In genomic region chr2:38519934-38520333, GRCm38 (mm10) we compare ENCODE assay signal across 24 mouse cellular contexts. TPM values are rescaled to one million over a fixed set of nuclear protein-coding genes. Genes with fewer than 3 reads are reported as not detected.
A peak's percentile ranks its signal among the peaks of the same experiment; 100 is the strongest.
DNase-seq lines count a peak whose midpoint lies in the region; ATAC-seq and TF ChIP-seq lines count a peak whose summit lies in the region.
"Had no signal": no experiment of that assay in that cellular context is flagged by ENCODE, and none has a peak within 500 bp of the region (broad histone marks: within the 10 kb centered on the region; RNA-seq: fewer than 3 reads in every experiment).

No protein-coding gene starts in this region.

- TF ChIP-seq POLR2A in bone marrow macrophage, adult 2 months (IDR thresholded peaks at IDR 0.05; ENCODE audit: borderline replicate concordance, low read depth, low read length): no peak

- 49% methylated on average over 11 of the region's 11 CpGs for WGBS in liver, postnatal 0 days (ENCODE audit: insufficient replicate concordance)
- 74% methylated on average over 11 of the region's 11 CpGs for WGBS in liver, embryonic 11.5 days
- WGBS in stomach, embryonic 15.5 days: 75% methylated on average over 11 of the region's 11 CpGs
- 69% methylated on average over 11 of the region's 11 CpGs for WGBS in intestine, postnatal 0 days

- H3K9me3 ChIP-seq in liver, postnatal 0 days (ENCODE audit: low read length): no peaks in the 10 kb centered on the region
- H3K9me3 ChIP-seq in liver, embryonic 11.5 days (ENCODE audit: control insufficient read depth, low read length): no peaks in the 10 kb centered on the region
- no peaks in the 10 kb centered on the region for H3K9me3 ChIP-seq in stomach, embryonic 15.5 days
- no peaks in the 10 kb centered on the region for H3K9me3 ChIP-seq in intestine, postnatal 0 days (ENCODE audit: control insufficient read depth)
- H3K9me3 ChIP-seq: G1E; heart, embryonic 12.5 days; liver, embryonic 12.5 days; lung, embryonic 15.5 days had no signal

- H3K9ac ChIP-seq in liver, postnatal 0 days (replicated peaks): no peak overlapping the region
- H3K9ac ChIP-seq in liver, embryonic 11.5 days (ENCODE audit: low read depth, low read length): no peak overlapping the region
- H3K9ac ChIP-seq in stomach, embryonic 15.5 days: no peak overlapping the region
- no peak overlapping the region for H3K9ac ChIP-seq in intestine, postnatal 0 days (ENCODE audit: low read depth, low read length)
- H3K9ac ChIP-seq: heart, embryonic 12.5 days; liver, embryonic 12.5 days; lung, embryonic 15.5 days had no signal

- no peaks in the 10 kb centered on the region for H3K36me3 ChIP-seq in liver, postnatal 0 days (replicated peaks; ENCODE audit: insufficient read depth, low read length)
- H3K36me3 ChIP-seq in liver, embryonic 11.5 days (ENCODE audit: control insufficient read depth, insufficient read depth, low read length): peaks cover 4% of the 10 kb centered on the region; the same call in 1 of the 2 replicates
- no peaks in the 10 kb centered on the region; the same call in 1 of the 2 replicates for H3K36me3 ChIP-seq in stomach, embryonic 15.5 days
- peaks cover under 1% of the 10 kb centered on the region; the same call in 1 of the 2 replicates for H3K36me3 ChIP-seq in intestine, postnatal 0 days (ENCODE audit: control insufficient read depth, insufficient read depth)

- H3K4me1 ChIP-seq in liver, postnatal 0 days (ENCODE audit: insufficient read depth): peaks cover 47% of the 10 kb centered on the region
- peaks cover 22% of the 10 kb centered on the region for H3K4me1 ChIP-seq in liver, embryonic 11.5 days (replicated peaks; ENCODE audit: control insufficient read depth, insufficient read depth, low read length)
- peaks cover 88% of the 10 kb centered on the region for H3K4me1 ChIP-seq in bone marrow macrophage, adult 2 months (ENCODE audit: control insufficient read depth, insufficient read depth, low read length)
- H3K4me1 ChIP-seq in stomach, embryonic 15.5 days: peaks cover 37% of the 10 kb centered on the region
- H3K4me1 ChIP-seq in intestine, postnatal 0 days (replicated peaks; ENCODE audit: control insufficient read depth, insufficient read depth, low read length): peaks cover 20% of the 10 kb centered on the region

- H3K27ac ChIP-seq in liver, postnatal 0 days (ENCODE audit: low read depth): peak overlapping the region; percentile 11; the same call in 1 of the 2 replicates
- H3K27ac ChIP-seq in liver, embryonic 11.5 days (ENCODE audit: low read depth, low read length): no peak overlapping the region
- peak overlapping the region; percentile 65 for H3K27ac ChIP-seq in bone marrow macrophage, adult 2 months (ENCODE audit: insufficient read depth, low read depth, low read length)
- H3K27ac ChIP-seq in stomach, embryonic 15.5 days: peak overlapping the region; percentile 27; the same call in 1 of the 2 replicates
- H3K27ac ChIP-seq in intestine, postnatal 0 days (ENCODE audit: low read depth, low read length): no peak overlapping the region
- H3K27ac ChIP-seq: hindbrain, postnatal 0 days; liver, embryonic 12.5 days; lung, embryonic 15.5 days had no signal

- H3K27me3 ChIP-seq in liver, postnatal 0 days (ENCODE audit: insufficient read depth, low read length): no peaks in the 10 kb centered on the region
- H3K27me3 ChIP-seq in liver, embryonic 11.5 days (replicated peaks; ENCODE audit: control insufficient read depth, insufficient read depth, low read length): no peaks in the 10 kb centered on the region
- no peaks in the 10 kb centered on the region for H3K27me3 ChIP-seq in stomach, embryonic 15.5 days (replicated peaks)
- no peaks in the 10 kb centered on the region for H3K27me3 ChIP-seq in intestine, postnatal 0 days (replicated peaks; ENCODE audit: control insufficient read depth, insufficient read depth, low read length)
- H3K27me3 ChIP-seq: heart, embryonic 12.5 days; lung, embryonic 15.5 days had no signal

- H3K4me2 ChIP-seq in liver, postnatal 0 days (ENCODE audit: low read depth, low read length): no peak overlapping the region
- H3K4me2 ChIP-seq in liver, embryonic 11.5 days: no peak overlapping the region
- H3K4me2 ChIP-seq in stomach, embryonic 15.5 days: no peak overlapping the region
- no peak overlapping the region for H3K4me2 ChIP-seq in intestine, postnatal 0 days (replicated peaks; ENCODE audit: low read depth)
- H3K4me2 ChIP-seq: heart, embryonic 12.5 days; liver, embryonic 12.5 days; lung, embryonic 15.5 days had no signal

- TF ChIP-seq CTCF in liver, postnatal 0 days (IDR thresholded peaks at IDR 0.05; ENCODE audit: low read depth): no peak
- no peak for TF ChIP-seq CTCF in bone marrow macrophage, adult 2 months (IDR thresholded peaks at IDR 0.05; ENCODE audit: low read depth, low read length)
- TF ChIP-seq CTCF in intestine, postnatal 0 days (IDR thresholded peaks at IDR 0.05; ENCODE audit: low read depth): no peak

- no peak for ATAC-seq in liver, postnatal 0 days
- no peak for ATAC-seq in liver, embryonic 11.5 days (replicated peaks; ENCODE audit: low FRiP score)
- ATAC-seq in granulocyte monocyte progenitor cell, adult 5-6 weeks (replicated peaks; ENCODE audit: poor library complexity, severe bottlenecking): peak; percentile 88
- no peak for ATAC-seq in stomach, embryonic 15.5 days (ENCODE audit: insufficient read depth, low FRiP score, low read depth)
- no peak for ATAC-seq in intestine, postnatal 0 days
- ATAC-seq: activated CD4-positive, CD25-positive, alpha-beta regulatory T cell, adult 4 months; hindbrain, postnatal 0 days; liver, embryonic 12.5 days had no signal

- no peak for DNase-seq in liver, postnatal 0 days
- DNase-seq in liver, embryonic 11.5 days (ENCODE audit: low spot score): no peak
- no peak for DNase-seq in gastrocnemius, postnatal 25 days
- DNase-seq: adrenal gland, postnatal 10 days; cerebellum, adult 11 months; cerebellum, postnatal 10 days; embryo, embryonic 11 days; heart, postnatal 14 days; kidney, adult 2 months; kidney, postnatal 14 days; midbrain, embryonic 14.5 days; thymus, adult 18-20 months; thymus, postnatal 4 days had no signal

- no peak for TF ChIP-seq EP300 in liver, postnatal 0 days (IDR thresholded peaks at IDR 0.05; ENCODE audit: low read depth)

- no peak overlapping the region for H3K4me3 ChIP-seq in liver, postnatal 0 days (ENCODE audit: low read depth, low read length)
- no peak overlapping the region for H3K4me3 ChIP-seq in liver, embryonic 11.5 days (ENCODE audit: low read depth, low read length)
- no peak overlapping the region for H3K4me3 ChIP-seq in bone marrow macrophage, adult 2 months (ENCODE audit: insufficient read depth, low read length)
- no peak overlapping the region for H3K4me3 ChIP-seq in stomach, embryonic 15.5 days (replicated peaks)
- H3K4me3 ChIP-seq in intestine, postnatal 0 days (ENCODE audit: low read depth, low read length): no peak overlapping the region
- H3K4me3 ChIP-seq: heart, embryonic 12.5 days; liver, embryonic 12.5 days; lung, embryonic 15.5 days; myocyte had no signal

RNA-seq across cellular contexts. Expression of gene Nek6, which starts 8.5 kb away (rescaled TPM):
- polyA plus RNA-seq in liver, postnatal 0 days (2015; fragmentation: Nextera tagmentation; extraction: Ambion mirVana): 30.6 and 39.7 TPM in 2 replicates
- 64.9 and 66.2 TPM in 2 replicates for polyA plus RNA-seq in liver, embryonic 11.5 days (2014; fragmentation: Nextera tagmentation; extraction: Ambion mirVana)
- polyA plus RNA-seq in bone marrow macrophage, adult 2 months (2012; ENCODE audit: insufficient read depth, insufficient read length, missing spikeins): 15.8 and 17.0 TPM in 2 replicates
- total RNA-seq in granulocyte monocyte progenitor cell, adult 5-6 weeks (2014; fragmentation: Nextera tagmentation): 7.3 and 24.4 TPM in 2 replicates
- 7.5 TPM in 2 replicates for total RNA-seq in granulocyte monocyte progenitor cell, adult 5-6 weeks (2017)
- polyA plus RNA-seq in stomach, embryonic 15.5 days (2015; fragmentation: Nextera tagmentation; extraction: Ambion mirVana): 109 and 111 TPM in 2 replicates
- 70.9 and 84.5 TPM in 2 replicates for polyA plus RNA-seq in intestine, postnatal 0 days (2015; fragmentation: Nextera tagmentation; extraction: Ambion mirVana)
- 1 to 10 TPM; 6.8 to 7.5 TPM for total RNA-seq in gastrocnemius, postnatal 25 days (2021)

Comparison
In these comparisons a context has a peak if more than half of its experiments do, and no peak if none do; other contexts are left out.
1. H3K27ac ChIP-seq: peak in liver, postnatal 0 days (single experiment), bone marrow macrophage, adult 2 months (single experiment) and stomach, embryonic 15.5 days (single experiment); none in liver, embryonic 11.5 days (single experiment) and intestine, postnatal 0 days (single experiment).